Mouse (Mus musculus): ENCODE measurements around the gene Sox3.

GRCm38 (mm10) chrX:60896296-60896695, 3.1 kb upstream of the Sox3 start:
- TF ChIP-seq POLR2A (IDR thresholded peaks at IDR 0.05; ENCODE audit: borderline replicate concordance, insufficient read depth, low read length) (no peak), CTCF (IDR thresholded peaks at IDR 0.05; ENCODE audit: borderline replicate concordance, insufficient read depth, low read depth, low read length) (no peak)

Data from cerebellum, adult 2 months (tissue).